Mouse (Mus musculus): ENCODE data around the gene Shank2. TPM values are rescaled to one million over a fixed set of nuclear protein-coding genes. Genes with fewer than 3 reads are reported as not detected.
A peak's percentile ranks its signal among the peaks of the same experiment; 100 is the strongest.

Gene Shank2
- polyA plus RNA-seq, 1 experiment from 2014 or later, result 1.5 TPM

- no peak overlapping the region for H3K4me3 ChIP-seq
- no peaks in the 10 kb centered on the region for H3K27me3 ChIP-seq
- H3K9me3 ChIP-seq, result no peaks in the 10 kb centered on the region
- no peak overlapping the region for H3K4me2 ChIP-seq
- no peak overlapping the region for H3K27ac ChIP-seq
- no peak overlapping the region for H3K9ac ChIP-seq
- 79% methylated on average over 4 of the region's 4 CpGs for WGBS
- no peaks in the 10 kb centered on the region for H3K4me1 ChIP-seq
- ATAC-seq (ENCODE audit: insufficient number of reproducible peaks, insufficient read depth, low FRiP score, low TSS enrichment, low read depth), result no peak
- H3K36me3 ChIP-seq, result no peaks in the 10 kb centered on the region
Observed at GRCm38 (mm10) chr7:144378254-144378653, 376.5 kb downstream of the Shank2 start.

- 69% methylated on average over 6 of the region's 6 CpGs for WGBS
- H3K36me3 ChIP-seq, result no peaks in the 10 kb centered on the region
- H3K4me1 ChIP-seq, result no peaks in the 10 kb centered on the region
- H3K4me3 ChIP-seq, result no peak overlapping the region
- H3K9me3 ChIP-seq, result no peaks in the 10 kb centered on the region
- no peak for ATAC-seq (ENCODE audit: insufficient number of reproducible peaks, insufficient read depth, low FRiP score, low TSS enrichment, low read depth)
- H3K4me2 ChIP-seq, result no peak overlapping the region
- no peak overlapping the region for H3K27ac ChIP-seq
- no peaks in the 10 kb centered on the region for H3K27me3 ChIP-seq
- H3K9ac ChIP-seq, result no peak overlapping the region
Observed at GRCm38 (mm10) chr7:144379243-144379884, 377.6 kb downstream of the Shank2 start.

- WGBS, result 80% methylated on average over 10 of the region's 10 CpGs
- Histone ChIP-seq H3K27me3 (no peaks in the 10 kb centered on the region), H3K9me3 (no peaks in the 10 kb centered on the region), H3K9ac (no peak overlapping the region), H3K4me2 (no peak overlapping the region), H3K27ac (no peak overlapping the region), H3K36me3 (no peaks in the 10 kb centered on the region), H3K4me1 (no peaks in the 10 kb centered on the region), H3K4me3 (no peak overlapping the region)
- no peak for ATAC-seq (ENCODE audit: insufficient number of reproducible peaks, insufficient read depth, low FRiP score, low TSS enrichment, low read depth)
Observed at GRCm38 (mm10) chr7:144381588-144381987, 379.9 kb downstream of the Shank2 start.

GRCm38 (mm10) chr7:144387537-144387936 lies 385.8 kb downstream of the Shank2 start:
- Histone ChIP-seq H3K36me3 (no peaks in the 10 kb centered on the region), H3K27ac (no peak overlapping the region), H3K4me1 (no peaks in the 10 kb centered on the region), H3K9me3 (no peaks in the 10 kb centered on the region), H3K4me2 (no peak overlapping the region), H3K27me3 (no peaks in the 10 kb centered on the region), H3K9ac (no peak overlapping the region), H3K4me3 (no peak overlapping the region)
- whole genome bisulfite sequencing, result 88% methylated on average over 6 of the region's 6 CpGs
- no peak for ATAC-seq (ENCODE audit: insufficient number of reproducible peaks, insufficient read depth, low FRiP score, low TSS enrichment, low read depth)

- H3K36me3 ChIP-seq, result no peaks in the 10 kb centered on the region
- no peak overlapping the region for H3K4me3 ChIP-seq
- no peaks in the 10 kb centered on the region for H3K9me3 ChIP-seq
- ATAC-seq (ENCODE audit: insufficient number of reproducible peaks, insufficient read depth, low FRiP score, low TSS enrichment, low read depth), result no peak
- no peak overlapping the region for H3K4me2 ChIP-seq
- H3K9ac ChIP-seq, result no peak overlapping the region
- H3K4me1 ChIP-seq, result no peaks in the 10 kb centered on the region
- no peaks in the 10 kb centered on the region for H3K27me3 ChIP-seq
- H3K27ac ChIP-seq, result no peak overlapping the region
- WGBS, result 93% methylated on average over 2 of the region's 2 CpGs
Observed at GRCm38 (mm10) chr7:144389704-144390103, 388.0 kb downstream of the Shank2 start.

- H3K4me1 ChIP-seq, result no peaks in the 10 kb centered on the region
- 56% methylated on average over 8 of the region's 8 CpGs for whole genome bisulfite sequencing
- no peak overlapping the region for H3K4me2 ChIP-seq
- no peak for ATAC-seq (ENCODE audit: insufficient number of reproducible peaks, insufficient read depth, low FRiP score, low TSS enrichment, low read depth)
- H3K27me3 ChIP-seq, result no peaks in the 10 kb centered on the region
- H3K4me3 ChIP-seq, result no peak overlapping the region
- H3K9ac ChIP-seq, result no peak overlapping the region
- no peak overlapping the region for H3K27ac ChIP-seq
- no peaks in the 10 kb centered on the region for H3K9me3 ChIP-seq
- no peaks in the 10 kb centered on the region for H3K36me3 ChIP-seq
Observed at GRCm38 (mm10) chr7:144390676-144391075, 388.9 kb downstream of the Shank2 start.

GRCm38 (mm10) chr7:144391727-144392126 lies 390.0 kb downstream of the Shank2 start:
- no peak for ATAC-seq (ENCODE audit: insufficient number of reproducible peaks, insufficient read depth, low FRiP score, low TSS enrichment, low read depth)

GRCm38 (mm10) chr7:144402492-144402891 lies 400.8 kb downstream of the Shank2 start:
- WGBS, result 70% methylated on average over 4 of the region's 4 CpGs
- H3K27ac ChIP-seq, result no peak overlapping the region
- peaks cover 7% of the 10 kb centered on the region for H3K4me1 ChIP-seq
- ATAC-seq (ENCODE audit: insufficient number of reproducible peaks, insufficient read depth, low FRiP score, low TSS enrichment, low read depth), result no peak
- no peak overlapping the region for H3K4me3 ChIP-seq
- H3K36me3 ChIP-seq, result no peaks in the 10 kb centered on the region
- H3K27me3 ChIP-seq, result no peaks in the 10 kb centered on the region
- no peaks in the 10 kb centered on the region for H3K9me3 ChIP-seq
- H3K4me2 ChIP-seq, result no peak overlapping the region
- no peak overlapping the region for H3K9ac ChIP-seq

More at GRCm38 (mm10) chr7:144391727-144392126, 390.0 kb downstream of the Shank2 start:
- Histone ChIP-seq H3K4me3 (no peak overlapping the region), H3K36me3 (no peaks in the 10 kb centered on the region), H3K4me1 (no peaks in the 10 kb centered on the region), H3K9me3 (no peaks in the 10 kb centered on the region), H3K9ac (no peak overlapping the region), H3K4me2 (no peak overlapping the region), H3K27me3 (no peaks in the 10 kb centered on the region), H3K27ac (no peak overlapping the region)
- 77% methylated on average over 6 of the region's 6 CpGs for WGBS

- H3K9me3 ChIP-seq, result no peaks in the 10 kb centered on the region
- peaks cover 21% of the 10 kb centered on the region for H3K4me1 ChIP-seq
- ATAC-seq (ENCODE audit: insufficient number of reproducible peaks, insufficient read depth, low FRiP score, low TSS enrichment, low read depth), result no peak
- 43% methylated on average over 4 of the region's 4 CpGs for WGBS
- H3K27me3 ChIP-seq, result no peaks in the 10 kb centered on the region
- H3K36me3 ChIP-seq, result peaks cover 12% of the 10 kb centered on the region
- peak overlapping the region; percentile 51 for H3K27ac ChIP-seq
- H3K9ac ChIP-seq, result no peak overlapping the region
- no peak overlapping the region for H3K4me2 ChIP-seq
- no peak overlapping the region for H3K4me3 ChIP-seq
Observed at GRCm38 (mm10) chr7:144407675-144408074, 405.9 kb downstream of the Shank2 start.

- H3K9me3 ChIP-seq, result no peaks in the 10 kb centered on the region
- H3K36me3 ChIP-seq, result peaks cover 12% of the 10 kb centered on the region
- WGBS, result 83% methylated on average over 2 of the region's 2 CpGs
- no peak overlapping the region for H3K4me3 ChIP-seq
- no peak overlapping the region for H3K9ac ChIP-seq
- H3K27me3 ChIP-seq, result no peaks in the 10 kb centered on the region
- H3K4me1 ChIP-seq, result peaks cover 25% of the 10 kb centered on the region
- ATAC-seq (ENCODE audit: insufficient number of reproducible peaks, insufficient read depth, low FRiP score, low TSS enrichment, low read depth), result no peak
- no peak overlapping the region for H3K4me2 ChIP-seq
- H3K27ac ChIP-seq, result no peak overlapping the region
Observed at GRCm38 (mm10) chr7:144408464-144409000, 406.8 kb downstream of the Shank2 start.

GRCm38 (mm10) chr7:144409682-144410081 lies 408.0 kb downstream of the Shank2 start:
- no peak overlapping the region for H3K9ac ChIP-seq
- peaks cover 25% of the 10 kb centered on the region for H3K4me1 ChIP-seq
- H3K27me3 ChIP-seq, result no peaks in the 10 kb centered on the region
- no peaks in the 10 kb centered on the region for H3K9me3 ChIP-seq
- peaks cover 12% of the 10 kb centered on the region for H3K36me3 ChIP-seq
- H3K4me2 ChIP-seq, result no peak overlapping the region
- no peak overlapping the region for H3K27ac ChIP-seq
- WGBS, result 86% methylated on average over 18 of the region's 18 CpGs
- H3K4me3 ChIP-seq, result no peak overlapping the region
- no peak for ATAC-seq (ENCODE audit: insufficient number of reproducible peaks, insufficient read depth, low FRiP score, low TSS enrichment, low read depth)
